Mouse (Mus musculus): Measurements from ENCODE around the gene Il2ra. TPM values are rescaled to one million over a fixed set of nuclear protein-coding genes. Genes with fewer than 3 reads are reported as not detected.
"Not testable (repeated sequence)": the region's sequence is repeated elsewhere in the genome, so short reads cannot be mapped to it uniquely, and the experiment has no call there.

Il2ra gene
- polyA plus RNA-seq, 1 experiment from 2014 or later = not detected

DNA sequence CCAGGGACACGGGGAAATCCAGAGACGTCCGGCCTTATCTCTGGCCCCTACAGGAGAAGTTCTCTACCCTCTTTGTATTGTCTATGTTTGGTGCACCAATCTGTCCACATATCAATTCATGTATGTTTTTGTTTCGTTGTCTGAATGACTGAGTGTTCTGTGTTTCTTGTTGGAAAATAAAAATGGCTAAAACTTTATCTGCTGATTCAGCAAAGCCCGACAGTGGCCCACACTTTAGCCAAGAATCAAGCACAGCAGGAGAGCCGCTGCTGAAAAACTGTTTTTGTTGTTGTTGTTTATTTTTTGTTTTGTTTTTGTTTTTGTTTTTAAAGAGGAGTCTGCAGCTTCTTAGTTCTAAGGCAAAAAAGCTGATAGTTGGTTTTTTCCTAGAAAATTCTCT is 29.7 kb upstream of the Il2ra start:
- DNase-seq (ENCODE audit: low spot score); H3K27me3 ChIP-seq (ENCODE audit: control insufficient read depth, insufficient read depth, low read length); H3K27ac ChIP-seq (ENCODE audit: low read depth, low read length); H3K4me1 ChIP-seq (replicated peaks; ENCODE audit: control insufficient read depth, insufficient read depth, low read length); H3K9ac ChIP-seq (ENCODE audit: low read depth, low read length); H3K4me3 ChIP-seq (ENCODE audit: low read depth, low read length); ATAC-seq (ENCODE audit: low FRiP score); H3K4me2 ChIP-seq (replicated peaks; ENCODE audit: low read depth, low read length); H3K36me3 ChIP-seq (ENCODE audit: control insufficient read depth, insufficient read depth, low read length); H3K9me3 ChIP-seq (ENCODE audit: control insufficient read depth, low read length): not testable (repeated sequence)
- 87% methylated on average over 6 of the region's 6 CpGs for WGBS

DNA sequence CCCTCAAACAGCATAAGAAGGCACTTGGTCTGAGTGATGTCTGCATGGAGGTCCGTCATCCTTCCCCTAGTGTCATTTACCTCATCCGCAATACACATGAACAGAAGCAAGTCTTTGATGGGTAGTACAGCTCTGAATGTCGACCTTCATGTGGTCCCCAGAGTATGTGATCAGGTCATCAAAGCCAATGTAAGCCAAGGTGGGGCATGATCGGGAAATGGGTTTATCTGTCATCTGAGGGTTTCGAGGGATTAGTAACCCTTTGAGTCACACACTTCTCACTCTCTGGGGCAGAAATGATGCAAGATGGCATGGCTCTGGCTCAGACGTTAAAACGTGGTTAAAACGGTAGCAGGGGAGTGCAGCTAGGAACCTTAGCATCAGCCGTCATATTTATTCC is 25.8 kb upstream of the Il2ra start:
- no peak overlapping the region for H3K9ac ChIP-seq (ENCODE audit: low read depth, low read length)
- no peak for DNase-seq (ENCODE audit: low spot score)
- no peak overlapping the region for H3K4me2 ChIP-seq (replicated peaks; ENCODE audit: low read depth, low read length)
- ATAC-seq (ENCODE audit: low FRiP score) = no peak
- no peak overlapping the region for H3K27ac ChIP-seq (ENCODE audit: low read depth, low read length)
- no peaks in the 10 kb centered on the region for H3K27me3 ChIP-seq (ENCODE audit: control insufficient read depth, insufficient read depth, low read length)
- 92% methylated on average over 9 of the region's 9 CpGs for WGBS
- no peaks in the 10 kb centered on the region for H3K9me3 ChIP-seq (ENCODE audit: control insufficient read depth, low read length)
- no peak overlapping the region for H3K4me3 ChIP-seq (ENCODE audit: low read depth, low read length)
- no peaks in the 10 kb centered on the region for H3K36me3 ChIP-seq (ENCODE audit: control insufficient read depth, insufficient read depth, low read length)
- H3K4me1 ChIP-seq (replicated peaks; ENCODE audit: control insufficient read depth, insufficient read depth, low read length) = no peaks in the 10 kb centered on the region

GRCm38 (mm10) chr2:11619598-11619997 is 23.0 kb upstream of the Il2ra start:
- WGBS = 79% methylated on average over 2 of the region's 2 CpGs
- no peaks in the 10 kb centered on the region for H3K9me3 ChIP-seq (ENCODE audit: control insufficient read depth, low read length)
- no peaks in the 10 kb centered on the region for H3K27me3 ChIP-seq (ENCODE audit: control insufficient read depth, insufficient read depth, low read length)
- no peak overlapping the region for H3K27ac ChIP-seq (ENCODE audit: low read depth, low read length)
- H3K9ac ChIP-seq (ENCODE audit: low read depth, low read length) = no peak overlapping the region
- DNase-seq (ENCODE audit: low spot score) = no peak
- no peak overlapping the region for H3K4me2 ChIP-seq (replicated peaks; ENCODE audit: low read depth, low read length)
- H3K4me3 ChIP-seq (ENCODE audit: low read depth, low read length) = no peak overlapping the region
- H3K36me3 ChIP-seq (ENCODE audit: control insufficient read depth, insufficient read depth, low read length) = no peaks in the 10 kb centered on the region
- ATAC-seq (ENCODE audit: low FRiP score) = no peak
- H3K4me1 ChIP-seq (replicated peaks; ENCODE audit: control insufficient read depth, insufficient read depth, low read length) = no peaks in the 10 kb centered on the region

DNA sequence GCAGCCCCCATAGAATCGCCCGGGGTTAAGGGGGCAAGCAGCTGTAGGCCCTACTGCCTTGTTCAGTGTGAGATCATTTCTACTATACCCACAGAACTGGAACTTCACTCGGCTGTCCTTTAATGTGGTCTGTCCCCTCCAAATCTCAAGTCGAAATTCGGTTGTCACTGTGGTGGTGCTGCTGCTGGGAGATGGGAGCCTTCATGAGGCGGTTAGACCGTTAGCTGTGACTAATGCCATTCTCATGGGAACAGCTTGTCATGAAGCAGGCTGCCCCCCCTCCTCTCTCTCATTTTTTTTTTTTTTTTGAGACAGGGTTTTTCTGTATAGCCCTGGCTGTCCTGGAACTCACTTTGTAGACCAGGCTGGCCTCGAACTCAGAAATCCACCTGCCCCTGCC is 19.4 kb upstream of the Il2ra start:
- Histone ChIP-seq H3K27me3 (ENCODE audit: control insufficient read depth, insufficient read depth, low read length) (no peaks in the 10 kb centered on the region), H3K9me3 (ENCODE audit: control insufficient read depth, low read length) (no peaks in the 10 kb centered on the region), H3K27ac (ENCODE audit: low read depth, low read length) (no peak overlapping the region), H3K9ac (ENCODE audit: low read depth, low read length) (no peak overlapping the region), H3K36me3 (ENCODE audit: control insufficient read depth, insufficient read depth, low read length) (no peaks in the 10 kb centered on the region), H3K4me3 (ENCODE audit: low read depth, low read length) (no peak overlapping the region), H3K4me2 (replicated peaks; ENCODE audit: low read depth, low read length) (no peak overlapping the region), H3K4me1 (replicated peaks; ENCODE audit: control insufficient read depth, insufficient read depth, low read length) (no peaks in the 10 kb centered on the region)
- 95% methylated on average over 7 of the region's 8 CpGs for WGBS
- ATAC-seq (ENCODE audit: low FRiP score) (no peak), DNase-seq (ENCODE audit: low spot score) (no peak)

GRCm38 (mm10) chr2:11623726-11624125 is 18.9 kb upstream of the Il2ra start:
- Histone ChIP-seq H3K9me3 (ENCODE audit: control insufficient read depth, low read length) (no peaks in the 10 kb centered on the region), H3K9ac (ENCODE audit: low read depth, low read length) (no peak overlapping the region), H3K4me2 (replicated peaks; ENCODE audit: low read depth, low read length) (no peak overlapping the region), H3K4me3 (ENCODE audit: low read depth, low read length) (no peak overlapping the region), H3K27me3 (ENCODE audit: control insufficient read depth, insufficient read depth, low read length) (no peaks in the 10 kb centered on the region), H3K27ac (ENCODE audit: low read depth, low read length) (no peak overlapping the region), H3K4me1 (replicated peaks; ENCODE audit: control insufficient read depth, insufficient read depth, low read length) (no peaks in the 10 kb centered on the region), H3K36me3 (ENCODE audit: control insufficient read depth, insufficient read depth, low read length) (no peaks in the 10 kb centered on the region)
- DNase-seq (ENCODE audit: low spot score) = no peak
- no peak for ATAC-seq (ENCODE audit: low FRiP score)
- WGBS = 87% methylated on average over 2 of the region's 2 CpGs

GRCm38 (mm10) chr2:11625890-11626289 is 16.7 kb upstream of the Il2ra start, which contains the start of gene Gm17490:
TSS of gene Gm17490 (minus strand) at chr2:11626264.
- no peaks in the 10 kb centered on the region for H3K27me3 ChIP-seq (ENCODE audit: control insufficient read depth, insufficient read depth, low read length)
- WGBS = 92% methylated on average over 5 of the region's 5 CpGs

DNA sequence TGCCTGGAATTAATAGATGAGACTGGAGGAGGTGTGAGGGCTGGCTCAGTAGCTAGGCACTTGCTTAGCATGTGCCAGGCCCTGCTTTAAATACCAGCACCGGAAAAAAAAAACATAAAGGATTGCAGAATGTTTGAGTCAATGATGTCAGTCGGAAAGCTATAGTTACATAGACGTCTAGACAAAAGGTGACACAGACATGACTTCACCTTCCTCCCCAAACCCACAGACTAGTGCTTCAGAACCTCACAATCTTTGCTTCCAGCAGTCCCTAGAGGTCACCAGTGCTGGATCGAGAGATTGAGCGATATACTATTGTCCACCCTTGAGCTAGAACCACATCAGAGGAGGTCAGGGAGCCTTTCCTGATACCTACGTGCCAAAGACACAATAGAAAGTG is 7.6 kb upstream of the Il2ra start:
- Histone ChIP-seq H3K4me2 (replicated peaks; ENCODE audit: low read depth, low read length) (no peak overlapping the region), H3K4me1 (replicated peaks; ENCODE audit: control insufficient read depth, insufficient read depth, low read length) (no peaks in the 10 kb centered on the region), H3K9ac (ENCODE audit: low read depth, low read length) (no peak overlapping the region), H3K9me3 (ENCODE audit: control insufficient read depth, low read length) (no peaks in the 10 kb centered on the region), H3K27me3 (ENCODE audit: control insufficient read depth, insufficient read depth, low read length) (no peaks in the 10 kb centered on the region), H3K27ac (ENCODE audit: low read depth, low read length) (no peak overlapping the region), H3K36me3 (ENCODE audit: control insufficient read depth, insufficient read depth, low read length) (no peaks in the 10 kb centered on the region), H3K4me3 (ENCODE audit: low read depth, low read length) (no peak overlapping the region)
- ATAC-seq (ENCODE audit: low FRiP score) = no peak
- WGBS = 88% methylated on average over 6 of the region's 6 CpGs
- no peak for DNase-seq (ENCODE audit: low spot score)

More at GRCm38 (mm10) chr2:11625890-11626289, 16.7 kb upstream of the Il2ra start, which contains the start of gene Gm17490:
- no peak within 1 kb of the TSS for H3K9ac ChIP-seq (ENCODE audit: low read depth, low read length)
- ATAC-seq (ENCODE audit: low FRiP score) = no peak
- H3K4me2 ChIP-seq (replicated peaks; ENCODE audit: low read depth, low read length) = no peak within 1 kb of the TSS
- no peak within 1 kb of the TSS for H3K4me3 ChIP-seq (ENCODE audit: low read depth, low read length)
- H3K9me3 ChIP-seq (ENCODE audit: control insufficient read depth, low read length) = no peaks in the 10 kb centered on the region
- DNase-seq (ENCODE audit: low spot score) = no peak
- H3K27ac ChIP-seq (ENCODE audit: low read depth, low read length) = no peak within 1 kb of the TSS
- H3K36me3 ChIP-seq (ENCODE audit: control insufficient read depth, insufficient read depth, low read length) = no peaks in the 10 kb centered on the region
- H3K4me1 ChIP-seq (replicated peaks; ENCODE audit: control insufficient read depth, insufficient read depth, low read length) = no peaks in the 10 kb centered on the region

- H3K4me3 ChIP-seq (ENCODE audit: low read depth, low read length) = no peak overlapping the region
- H3K9me3 ChIP-seq (ENCODE audit: control insufficient read depth, low read length) = no peaks in the 10 kb centered on the region
- no peaks in the 10 kb centered on the region for H3K4me1 ChIP-seq (replicated peaks; ENCODE audit: control insufficient read depth, insufficient read depth, low read length)
- H3K4me2 ChIP-seq (replicated peaks; ENCODE audit: low read depth, low read length) = no peak overlapping the region
- H3K27ac ChIP-seq (ENCODE audit: low read depth, low read length) = no peak overlapping the region
- DNase-seq (ENCODE audit: low spot score) (no peak), ATAC-seq (ENCODE audit: low FRiP score) (no peak)
- no peak overlapping the region for H3K9ac ChIP-seq (ENCODE audit: low read depth, low read length)
- H3K36me3 ChIP-seq (ENCODE audit: control insufficient read depth, insufficient read depth, low read length) = no peaks in the 10 kb centered on the region
- WGBS = 94% methylated on average over 5 of the region's 5 CpGs
- H3K27me3 ChIP-seq (ENCODE audit: control insufficient read depth, insufficient read depth, low read length) = no peaks in the 10 kb centered on the region
These were observed 7.0 kb upstream of the Il2ra start for GRCm38 (mm10) chr2:11635471-11636137.

DNA sequence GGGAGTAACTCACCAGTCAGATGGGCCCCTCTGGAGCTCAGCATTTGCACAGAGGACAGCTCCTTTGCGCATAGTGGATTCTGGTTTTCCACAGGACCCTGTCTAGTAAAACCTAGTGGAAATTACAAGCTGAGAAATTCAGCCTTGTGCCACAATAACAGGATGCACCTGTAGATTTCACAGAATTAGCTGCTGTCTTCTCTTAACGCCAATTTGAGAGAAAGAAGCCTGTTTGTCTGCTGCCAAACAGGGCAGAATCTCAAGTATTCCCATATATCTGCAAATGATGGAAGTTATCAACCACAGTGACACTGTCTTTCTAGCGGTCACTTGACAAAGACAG is 6.5 kb upstream of the Il2ra start:
- Histone ChIP-seq H3K4me2 (replicated peaks; ENCODE audit: low read depth, low read length) (no peak overlapping the region), H3K27me3 (ENCODE audit: control insufficient read depth, insufficient read depth, low read length) (no peaks in the 10 kb centered on the region), H3K9me3 (ENCODE audit: control insufficient read depth, low read length) (no peaks in the 10 kb centered on the region), H3K4me1 (replicated peaks; ENCODE audit: control insufficient read depth, insufficient read depth, low read length) (no peaks in the 10 kb centered on the region), H3K9ac (ENCODE audit: low read depth, low read length) (no peak overlapping the region), H3K27ac (ENCODE audit: low read depth, low read length) (no peak overlapping the region), H3K36me3 (ENCODE audit: control insufficient read depth, insufficient read depth, low read length) (no peaks in the 10 kb centered on the region), H3K4me3 (ENCODE audit: low read depth, low read length) (no peak overlapping the region)
- ATAC-seq (ENCODE audit: low FRiP score) = no peak
- no peak for DNase-seq (ENCODE audit: low spot score)
- 82% methylated on average over 3 of the region's 3 CpGs for WGBS

Data from hindbrain, embryonic 11.5 days (tissue).